Mouse (Mus musculus) megakaryocyte, embryonic 14.5 days (primary cell): Measurements from ENCODE around the gene Gpr156. TPM values are rescaled to one million over a fixed set of nuclear protein-coding genes. Genes with fewer than 3 reads are reported as not detected.
"Not testable (repeated sequence)": the region's sequence is repeated elsewhere in the genome, so short reads cannot be mapped to it uniquely, and the experiment has no call there.

Source experiments
- H3K27me3 ChIP-seq: replicated peaks from 2 replicates; pipeline ENCODE3; 2012; ENCODE audit warnings: inconsistent platforms
- H3K36me3 ChIP-seq: replicated peaks from 2 replicates; pipeline ENCODE3; 2012; ENCODE audit warnings: low read length, inconsistent platforms, mixed read lengths
- H3K4me1 ChIP-seq: 2 replicates; pipeline ENCODE4 v1.6.1; 2012; ENCODE audit warnings: inconsistent platforms
- H3K4me3 ChIP-seq: replicated peaks from 2 replicates; pipeline ENCODE3; 2012; ENCODE audit warnings: moderate library complexity, mild to moderate bottlenecking, inconsistent platforms
- H3K9me3 ChIP-seq: 2 replicates; pipeline ENCODE4 v1.6.1; 2012; ENCODE audit warnings: inconsistent platforms
- FLI1 ChIP-seq: IDR thresholded peaks from 2 replicates; pipeline ENCODE4 v1.6.1; 2012; ENCODE audit warnings: low read length, inconsistent platforms, mixed read lengths
- GATA1 ChIP-seq: IDR thresholded peaks from 3 replicates; pipeline ENCODE4 v1.6.1; 2012; ENCODE audit warnings: mixed read lengths, low read length, inconsistent platforms, borderline replicate concordance
- polyA plus RNA-seq: library from polyadenylated mRNA; stranded (reverse); fragments of >175 nt; gene quantifications from 2 replicates; pipeline ENCODE4 v1.2.3, GENCODE M21; 2012; ENCODE audit warnings: low replicate concordance; ENCODE audit not compliant: insufficient read depth

The Gpr156 gene
- polyA plus RNA-seq, 1 experiment: not detected

DNA sequence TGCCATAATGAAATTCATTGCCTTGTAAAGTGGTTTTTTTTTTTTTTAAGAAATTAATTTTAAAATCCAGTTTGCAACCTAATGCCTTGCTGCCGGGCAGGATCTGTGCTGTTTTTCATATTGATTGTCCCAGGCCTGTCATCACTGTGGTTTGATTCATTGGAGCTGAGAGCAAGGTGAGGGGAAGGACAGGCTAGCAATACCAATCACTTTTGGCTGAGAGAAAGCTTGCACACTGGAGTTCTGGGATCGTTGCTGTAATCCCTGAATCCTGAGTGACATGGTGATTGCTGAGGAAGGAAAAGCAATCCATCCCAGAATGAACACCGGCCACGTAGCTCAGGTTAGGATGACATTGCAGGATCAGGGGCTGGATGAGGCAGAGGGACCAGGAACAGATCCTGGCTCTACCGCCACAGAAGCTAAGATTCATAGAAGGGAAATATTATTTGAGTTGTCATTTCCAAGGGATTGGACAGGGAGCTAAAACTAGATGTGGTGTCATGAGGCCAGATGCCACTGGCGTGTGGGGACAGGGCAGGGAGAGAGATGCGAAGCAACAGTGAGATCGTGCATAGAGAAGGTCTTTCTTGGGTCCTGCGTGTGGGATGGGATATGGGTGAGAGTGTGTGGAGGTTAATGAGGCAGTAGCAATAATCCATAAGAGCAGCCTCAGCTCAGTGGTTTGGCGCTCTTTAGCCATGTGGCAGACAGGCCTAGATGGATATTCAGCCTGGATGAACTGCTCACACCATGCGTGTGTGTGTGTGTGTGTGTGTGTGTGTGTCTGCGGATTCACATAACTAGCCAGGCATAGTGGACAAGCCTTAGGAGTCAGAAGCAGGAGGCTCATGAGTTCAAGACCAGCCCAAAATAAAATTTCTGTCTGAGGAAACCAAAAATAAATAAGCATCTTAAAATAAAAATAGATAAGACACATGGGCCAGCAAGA lies 38.0 kb downstream of the Gpr156 start:
- Histone ChIP-seq H3K27me3 (peaks cover 8% of the 10 kb centered on the region), H3K4me1 (peaks cover 6% of the 10 kb centered on the region), H3K4me3 (no peak overlapping the region), H3K9me3 (no peaks in the 10 kb centered on the region), H3K36me3 (no peaks in the 10 kb centered on the region)
- TF ChIP-seq GATA1: no peak

DNA sequence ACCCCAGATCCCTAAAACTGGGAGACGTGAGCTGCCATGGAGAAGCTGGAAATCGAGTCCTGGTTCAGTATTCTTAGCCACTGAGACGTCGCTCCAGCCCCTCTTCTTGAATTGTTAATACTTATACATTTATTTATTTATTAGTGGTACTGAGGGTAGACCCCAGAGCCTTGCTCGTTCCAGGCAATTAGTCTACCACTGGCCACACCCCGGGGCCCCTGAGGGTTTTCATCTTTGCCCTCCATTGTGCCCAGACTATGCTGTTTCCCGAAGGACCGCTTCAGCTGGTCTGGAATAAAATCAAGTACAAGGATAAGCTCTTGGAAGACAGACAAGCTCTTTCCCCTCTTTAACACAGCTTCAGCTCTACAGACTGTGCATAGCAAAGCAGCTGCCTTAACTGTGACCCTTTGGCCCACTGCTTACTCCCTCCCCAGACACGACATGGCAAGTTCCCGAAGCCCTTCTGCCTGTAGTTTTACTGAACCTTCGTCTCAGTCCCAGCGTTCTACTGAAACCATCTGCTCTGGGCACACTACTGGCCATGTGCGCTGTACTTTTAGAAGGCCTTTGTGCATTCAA lies 39.1 kb downstream of the Gpr156 start:
- TF ChIP-seq FLI1: no peak
- no peak for TF ChIP-seq GATA1
- Histone ChIP-seq H3K9me3 (no peaks in the 10 kb centered on the region), H3K4me1 (peaks cover 6% of the 10 kb centered on the region)

DNA sequence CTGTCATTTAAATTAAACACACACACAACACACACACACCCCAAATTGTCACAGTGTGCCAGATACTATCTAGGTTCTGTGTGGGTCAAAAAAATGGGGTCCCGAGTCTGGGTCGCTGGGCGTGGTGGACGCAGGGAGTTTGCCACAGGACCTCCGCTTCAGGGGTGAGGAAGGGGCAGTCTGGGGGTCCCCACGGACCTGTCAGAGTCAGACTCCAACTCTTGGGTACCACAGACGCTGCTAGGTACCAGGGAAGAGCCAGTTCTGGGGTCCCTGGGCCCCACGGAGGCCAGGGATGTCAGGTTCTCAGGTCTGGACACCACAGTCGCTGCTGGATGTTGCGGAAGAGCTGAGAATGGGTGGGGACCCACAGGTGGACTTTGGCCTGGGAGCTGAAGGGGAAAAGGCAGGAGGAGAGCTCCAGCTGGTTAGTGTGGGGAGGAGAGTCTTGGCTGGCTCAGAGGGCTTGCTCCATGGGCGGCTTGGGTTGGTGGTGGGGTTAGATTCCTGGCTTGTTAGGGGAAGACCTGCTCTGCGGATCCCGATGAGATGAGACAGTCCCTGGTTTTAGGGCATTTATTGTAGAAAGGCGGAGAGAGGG lies 39.9 kb downstream of the Gpr156 start:
- TF ChIP-seq FLI1 (no peak), GATA1 (no peak)
- H3K36me3 ChIP-seq: no peaks in the 10 kb centered on the region
- no peaks in the 10 kb centered on the region for H3K9me3 ChIP-seq
- peaks cover 6% of the 10 kb centered on the region for H3K4me1 ChIP-seq
- no peak overlapping the region for H3K4me3 ChIP-seq
- H3K27me3 ChIP-seq: peaks cover 6% of the 10 kb centered on the region

More for the DNA sequence above, 39.1 kb downstream of the Gpr156 start:
- Histone ChIP-seq H3K27me3 (peaks cover 6% of the 10 kb centered on the region), H3K36me3 (no peaks in the 10 kb centered on the region), H3K4me3 (no peak overlapping the region)

DNA sequence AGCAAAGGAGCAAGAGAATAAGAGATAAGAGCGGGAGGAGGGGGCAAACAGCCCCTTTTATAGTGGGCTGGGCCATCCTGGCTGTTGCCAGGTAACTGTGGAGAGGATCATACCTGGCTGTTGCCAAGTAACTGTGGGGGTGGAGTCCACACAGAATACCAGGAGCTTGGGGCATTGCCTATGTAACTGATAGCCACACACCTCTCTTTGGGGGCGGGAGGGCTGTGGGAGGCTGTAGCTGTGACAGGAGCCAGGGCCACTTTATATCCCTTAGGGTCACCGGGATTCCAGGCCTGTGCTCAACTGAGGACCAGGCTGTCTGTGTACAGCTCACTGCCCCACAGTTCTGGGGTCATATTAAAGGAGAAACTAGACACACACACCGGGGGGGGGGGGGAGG lies 40.5 kb downstream of the Gpr156 start:
- Histone ChIP-seq H3K4me1 (peaks cover 6% of the 10 kb centered on the region), H3K36me3 (no peaks in the 10 kb centered on the region), H3K27me3 (peaks cover 6% of the 10 kb centered on the region), H3K4me3 (no peak overlapping the region), H3K9me3 (no peaks in the 10 kb centered on the region)
- TF ChIP-seq FLI1 (no peak), GATA1 (no peak)

DNA sequence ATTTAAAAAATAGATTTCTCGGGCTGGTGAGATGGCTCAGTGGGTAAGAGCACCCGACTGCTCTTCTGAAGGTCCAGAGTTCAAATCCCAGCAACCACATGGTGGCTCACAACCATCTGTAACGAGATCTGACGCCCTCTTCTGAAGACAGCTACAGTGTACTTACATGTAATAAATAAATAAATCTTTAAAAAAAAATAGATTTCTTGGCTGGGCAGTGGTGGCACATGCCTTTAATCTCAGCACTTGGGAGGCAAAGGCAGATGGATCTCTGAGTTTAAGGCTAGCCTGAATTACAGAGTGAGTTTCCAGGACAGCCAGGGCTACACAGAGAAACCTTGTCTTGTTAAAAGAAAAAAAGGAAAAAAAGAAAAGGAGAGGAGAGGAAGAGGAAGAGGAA lies 46.4 kb downstream of the Gpr156 start:
- not testable (repeated sequence) for H3K36me3 ChIP-seq, H3K4me1 ChIP-seq, H3K4me3 ChIP-seq, H3K9me3 ChIP-seq, H3K27me3 ChIP-seq

DNA sequence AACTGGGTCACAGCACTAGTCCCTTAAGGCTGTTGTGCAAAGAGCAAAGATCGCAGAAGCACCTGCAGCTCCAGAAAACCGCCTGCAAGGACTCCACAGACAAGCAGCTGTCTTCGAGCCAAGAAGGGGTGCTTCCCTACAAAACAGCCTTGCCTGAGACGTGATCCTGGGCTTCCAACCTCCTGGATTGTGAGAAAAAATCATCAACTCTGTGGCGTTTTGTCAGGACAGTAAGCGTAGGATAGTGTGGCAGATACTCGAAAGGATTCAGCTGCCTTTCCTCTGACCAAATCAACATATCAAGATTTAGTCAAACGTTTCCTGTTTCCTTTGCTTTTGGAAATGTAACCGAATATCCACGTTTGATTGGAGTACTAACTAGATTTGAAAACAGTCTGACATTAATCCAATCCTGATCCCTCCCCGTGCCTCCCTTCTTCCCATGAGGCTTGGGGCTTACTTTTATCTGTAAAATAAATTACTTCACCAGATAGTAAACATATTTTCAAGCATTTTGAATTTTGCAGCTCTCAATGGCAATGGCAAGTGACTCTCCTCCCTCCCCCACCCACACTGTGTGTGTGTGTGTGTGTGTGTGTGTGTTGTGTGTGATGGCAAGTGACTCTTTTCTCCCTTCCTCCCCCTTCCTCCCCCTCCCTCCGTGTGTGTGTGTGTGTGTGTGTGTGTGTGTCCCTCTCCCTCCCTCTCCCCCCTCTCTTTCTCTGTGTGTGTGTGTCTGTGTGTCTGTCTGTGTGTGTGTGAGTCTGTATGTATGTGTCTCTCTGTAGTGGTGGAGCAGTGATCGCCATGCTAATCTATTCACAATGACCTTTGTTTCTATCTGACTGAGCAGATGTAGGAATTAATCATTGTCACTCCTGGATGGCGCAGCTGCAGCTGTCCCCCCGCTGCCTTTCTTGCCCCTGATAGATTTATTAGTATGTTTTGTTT lies 47.3 kb downstream of the Gpr156 start:
- H3K27me3 ChIP-seq: no peaks in the 10 kb centered on the region
- peaks cover 7% of the 10 kb centered on the region; the same call in 1 of the 2 replicates for H3K4me1 ChIP-seq
- no peak overlapping the region for H3K4me3 ChIP-seq
- H3K9me3 ChIP-seq: peaks cover 6% of the 10 kb centered on the region
- H3K36me3 ChIP-seq: no peaks in the 10 kb centered on the region
- TF ChIP-seq FLI1 (no peak), GATA1 (no peak)

DNA sequence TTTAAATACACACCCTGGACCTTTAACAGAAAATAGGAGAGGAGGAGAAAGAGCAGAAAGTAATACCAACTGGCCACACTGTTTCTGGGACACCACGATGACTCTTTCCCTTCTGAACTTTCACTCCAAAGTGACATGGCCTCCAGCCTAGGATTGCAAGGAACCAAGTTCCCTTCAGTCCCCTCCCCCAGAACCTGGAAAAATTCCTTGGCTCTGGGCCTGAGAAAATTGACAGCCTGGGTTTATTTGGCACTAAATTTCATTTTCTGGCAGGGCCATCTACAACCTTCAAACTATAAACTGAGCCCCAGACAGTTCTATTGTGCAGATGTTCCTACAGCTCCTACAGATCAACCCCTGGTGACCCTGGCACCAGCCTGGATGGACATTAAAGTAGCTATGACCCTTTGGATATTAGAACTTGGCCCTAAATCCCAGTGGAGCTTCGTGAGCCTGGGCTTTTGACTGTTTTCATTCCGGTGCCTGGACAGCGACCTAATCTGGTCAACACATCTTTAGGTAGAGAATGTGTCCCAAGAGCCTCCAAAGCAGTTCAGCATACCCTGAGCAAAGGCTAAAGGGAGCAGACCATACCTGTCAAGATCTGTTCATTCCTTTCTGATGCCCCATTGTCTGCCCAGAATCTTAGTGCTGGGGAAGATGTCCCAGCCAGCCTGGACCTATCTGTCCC lies 48.2 kb downstream of the Gpr156 start:
- TF ChIP-seq GATA1: no peak
- TF ChIP-seq FLI1: no peak
- H3K27me3 ChIP-seq: no peaks in the 10 kb centered on the region
- no peak overlapping the region for H3K4me3 ChIP-seq
- H3K36me3 ChIP-seq: no peaks in the 10 kb centered on the region
- H3K4me1 ChIP-seq: peaks cover 7% of the 10 kb centered on the region; the same call in 1 of the 2 replicates
- H3K9me3 ChIP-seq: peaks cover 6% of the 10 kb centered on the region

DNA sequence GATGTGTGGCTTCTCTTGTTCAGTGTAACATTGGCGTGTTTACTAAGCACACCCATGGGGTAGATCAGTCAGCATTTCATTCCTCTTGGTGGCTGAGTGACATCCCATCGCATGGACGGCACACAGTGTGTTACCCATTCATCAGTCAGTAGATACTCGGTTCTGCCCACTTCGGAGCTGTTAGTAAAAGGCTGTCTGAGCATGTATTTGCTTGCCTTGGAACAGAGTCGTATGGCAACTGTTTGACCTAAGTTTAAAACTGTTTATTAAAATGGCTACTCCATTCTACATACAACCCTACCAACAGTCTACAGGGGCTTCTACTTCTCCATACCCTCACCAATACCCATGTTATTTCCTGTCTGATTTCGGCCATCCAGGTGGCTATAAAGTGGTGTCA lies 50.6 kb downstream of the Gpr156 start:
- TF ChIP-seq FLI1 (no peak), GATA1 (no peak)
- no peaks in the 10 kb centered on the region for H3K36me3 ChIP-seq
- H3K4me1 ChIP-seq: peaks cover 7% of the 10 kb centered on the region; the same call in 1 of the 2 replicates
- H3K27me3 ChIP-seq: no peaks in the 10 kb centered on the region
- H3K4me3 ChIP-seq: no peak overlapping the region
- H3K9me3 ChIP-seq: peaks cover 6% of the 10 kb centered on the region

DNA sequence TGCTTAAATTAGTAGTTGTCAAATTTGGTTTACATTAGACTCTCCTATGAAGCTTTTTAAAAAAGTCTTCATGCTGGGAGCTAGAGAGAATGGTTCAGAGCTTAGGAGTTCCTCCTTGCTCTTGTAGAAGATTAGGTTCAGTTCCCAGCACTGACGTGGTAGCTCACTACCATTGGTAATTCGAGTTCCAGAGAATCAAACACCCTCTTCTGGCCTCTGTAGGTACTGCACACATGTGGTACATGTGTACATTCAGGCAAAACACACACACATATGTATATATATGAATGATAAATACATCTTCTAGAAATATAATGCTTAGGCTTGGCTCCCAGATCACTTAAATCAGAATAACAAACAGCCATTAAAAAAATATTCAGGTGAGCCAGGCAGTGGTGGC lies 51.1 kb downstream of the Gpr156 start:
- Histone ChIP-seq H3K4me1 (peaks cover 7% of the 10 kb centered on the region; the same call in 1 of the 2 replicates), H3K36me3 (no peaks in the 10 kb centered on the region), H3K9me3 (peaks cover 6% of the 10 kb centered on the region), H3K27me3 (no peaks in the 10 kb centered on the region), H3K4me3 (no peak overlapping the region)
- TF ChIP-seq GATA1: no peak
- no peak for TF ChIP-seq FLI1
